Mouse (Mus musculus): ENCODE measurements around the gene Tnik.
A peak's percentile ranks its signal among the peaks of the same experiment; 100 is the strongest.

Gene Tnik

DNA sequence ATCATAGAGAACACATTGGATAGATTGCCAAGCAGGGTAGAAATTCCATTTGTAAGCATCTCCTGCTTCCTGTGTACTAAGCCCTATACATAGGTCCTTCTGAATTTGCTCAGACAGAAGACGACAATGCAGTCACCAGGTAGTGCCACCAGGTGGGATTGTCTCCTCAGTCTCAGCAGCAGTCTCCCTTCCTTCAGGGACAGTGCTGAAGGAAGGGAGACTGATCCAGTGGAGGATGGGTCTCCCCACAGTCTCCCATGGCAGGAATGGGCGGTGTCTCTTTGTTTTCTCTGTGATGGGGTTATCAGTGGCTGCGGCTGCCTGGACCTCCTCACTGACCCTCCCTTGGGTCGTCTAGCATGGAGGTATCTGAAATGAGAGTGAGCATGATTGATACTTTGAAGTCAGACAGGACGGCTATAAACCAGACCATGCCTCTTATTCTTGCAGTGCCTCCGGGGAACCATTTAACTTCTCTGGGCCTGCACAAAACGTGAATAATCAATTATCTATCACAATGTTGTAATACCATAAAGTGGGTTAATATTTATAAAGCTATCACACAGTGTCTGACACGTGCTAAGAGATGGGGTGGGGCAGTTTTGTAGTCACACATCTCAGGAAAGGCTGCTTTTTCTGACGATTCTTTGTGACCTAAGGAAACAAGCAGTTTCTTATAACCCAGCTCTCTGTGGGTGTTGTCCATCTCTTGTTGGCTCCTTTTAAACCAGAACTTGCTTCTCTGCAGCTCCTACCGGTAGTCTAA lies 285.1 kb downstream of the Tnik start:
- DNase-seq (ENCODE audit: low spot score): no peak

DNA sequence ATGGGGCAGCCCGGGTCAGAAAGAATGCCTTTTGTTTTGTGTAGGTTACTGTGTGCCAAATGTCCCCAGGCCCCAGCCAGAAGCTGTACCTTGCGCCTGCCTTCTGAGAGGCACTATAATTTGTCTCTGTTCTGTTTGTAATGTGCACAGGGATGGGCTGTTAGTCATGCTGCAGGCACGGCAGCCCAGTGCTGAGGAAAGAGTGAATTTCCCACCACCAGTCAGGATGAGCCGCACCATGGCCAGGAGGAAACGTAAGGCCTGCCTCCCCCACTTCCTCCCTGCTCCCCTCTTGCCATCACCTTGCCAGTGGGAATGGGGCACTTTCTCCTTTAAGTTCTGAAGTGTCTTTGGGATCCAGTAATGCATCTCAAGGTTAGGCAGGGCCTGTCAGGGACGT lies 286.4 kb downstream of the Tnik start:
- DNase-seq (ENCODE audit: low spot score): peak; percentile 26

DNA sequence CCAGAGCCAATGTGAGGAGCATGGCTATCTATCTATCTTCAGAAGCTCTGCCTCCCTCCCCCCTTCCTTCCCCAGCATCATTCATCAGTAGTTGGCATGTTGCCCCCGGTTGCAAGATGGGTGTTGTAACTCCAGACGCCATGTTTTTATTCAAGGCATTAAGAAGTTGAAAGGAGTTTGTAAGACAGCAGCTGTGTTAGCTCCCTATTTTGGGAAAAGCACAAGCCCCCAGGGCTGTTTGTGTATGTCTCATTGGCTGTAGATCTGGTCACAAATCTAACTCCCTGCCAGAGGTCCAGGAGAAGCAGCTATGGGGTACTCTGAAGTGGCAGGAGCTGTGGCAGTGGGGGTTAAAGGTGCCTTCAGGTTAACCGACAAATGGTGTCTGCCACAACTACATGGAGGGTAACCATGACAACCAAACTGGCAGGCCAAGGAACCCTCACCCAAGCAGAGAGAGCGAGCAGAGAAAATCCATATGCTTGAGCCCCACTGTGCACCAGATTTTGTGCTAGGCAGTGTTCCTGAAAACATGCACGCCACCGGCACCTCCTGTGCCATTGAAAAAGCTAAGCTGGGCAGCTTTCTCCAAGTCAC lies 287.6 kb downstream of the Tnik start:
- DNase-seq (ENCODE audit: low spot score): no peak

DNA sequence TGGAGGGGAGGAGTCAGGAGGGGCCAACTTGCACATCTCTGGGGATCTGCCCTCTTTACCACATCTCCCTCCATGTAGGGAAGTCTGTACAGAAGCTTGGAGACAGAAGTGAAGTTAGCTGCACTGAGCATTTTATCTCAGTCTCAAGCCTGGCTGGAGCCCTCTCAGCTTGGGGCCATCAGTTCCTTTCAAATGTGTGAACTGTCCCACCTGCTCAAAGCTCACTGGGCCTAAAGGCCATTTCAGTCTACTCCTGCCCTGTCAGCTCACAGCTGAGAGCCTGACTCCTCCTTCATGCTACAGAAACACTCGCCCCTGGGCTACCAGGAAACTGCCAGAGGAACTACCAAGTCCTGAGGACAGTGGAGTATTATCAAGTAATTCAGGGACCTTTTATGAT lies 288.7 kb downstream of the Tnik start:
- no peak for DNase-seq (ENCODE audit: low spot score)

DNA sequence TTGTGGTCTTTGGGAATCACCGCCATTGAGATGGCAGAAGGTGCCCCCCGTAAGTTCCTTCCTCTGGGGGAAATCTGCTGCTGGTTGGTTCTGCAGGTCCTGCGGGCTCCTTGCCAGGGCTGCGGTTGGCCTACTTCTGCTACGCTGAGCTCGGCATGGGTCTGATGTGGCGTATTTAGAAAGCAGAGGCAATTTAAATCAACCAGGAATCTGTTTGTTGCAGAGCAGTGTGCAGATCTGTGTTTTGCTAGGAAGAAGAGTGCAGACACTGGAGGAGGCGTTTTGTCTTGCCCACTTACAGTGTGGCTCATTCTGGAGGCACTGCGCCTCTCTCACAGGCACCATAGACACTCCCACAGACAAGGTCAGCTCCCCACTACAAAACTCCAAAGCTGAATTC lies 291.9 kb downstream of the Tnik start:
- no peak for DNase-seq (ENCODE audit: low spot score)

- DNase-seq (ENCODE audit: low spot score): no peak
Observed at GRCm38 (mm10) chr3:28555795-28556570, 293.0 kb downstream of the Tnik start.

GRCm38 (mm10) chr3:28558328-28558871 lies 295.4 kb downstream of the Tnik start:
- peak; percentile 8 for DNase-seq (ENCODE audit: low spot score)

- no peak for DNase-seq (ENCODE audit: low spot score)
Observed at GRCm38 (mm10) chr3:28561408-28561807, 298.4 kb downstream of the Tnik start.

DNA sequence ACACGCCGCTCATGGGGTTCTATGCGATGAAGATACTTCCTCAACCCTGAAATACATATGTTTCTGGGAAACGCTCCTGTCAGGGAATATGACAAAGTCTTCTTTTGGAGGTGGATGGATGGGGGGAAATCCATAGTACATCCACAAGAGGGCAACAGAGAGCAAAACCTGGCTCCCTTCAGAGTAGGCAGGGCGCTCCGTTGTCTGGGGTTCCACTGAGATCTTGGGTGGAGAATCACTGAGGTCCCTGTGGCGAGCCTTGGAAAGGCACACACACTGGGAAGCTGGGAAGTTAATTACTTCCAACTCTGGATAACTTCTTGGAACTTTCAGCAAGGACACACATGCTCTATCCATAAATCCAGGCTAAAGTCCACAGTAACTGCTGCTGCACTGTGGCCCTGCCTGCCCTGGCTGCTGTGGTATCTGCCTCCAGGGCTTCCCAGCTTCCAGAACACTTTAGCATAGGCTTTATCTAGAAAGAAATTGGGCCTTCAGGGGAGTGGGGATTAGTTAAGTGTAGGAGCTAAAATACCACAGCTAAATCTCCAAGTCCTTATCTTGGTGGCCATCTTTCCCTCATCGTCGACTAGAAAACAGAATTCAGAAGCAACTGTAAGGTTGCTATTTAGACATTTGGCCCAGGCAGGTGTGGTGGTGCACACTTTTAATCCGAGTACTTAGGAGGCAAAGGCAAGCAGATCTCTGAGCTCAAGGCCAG lies 299.8 kb downstream of the Tnik start:
- DNase-seq (ENCODE audit: low spot score): peak; percentile 20

- no peak for DNase-seq (ENCODE audit: low spot score)
Observed at GRCm38 (mm10) chr3:28564370-28565357, 301.6 kb downstream of the Tnik start.

DNA sequence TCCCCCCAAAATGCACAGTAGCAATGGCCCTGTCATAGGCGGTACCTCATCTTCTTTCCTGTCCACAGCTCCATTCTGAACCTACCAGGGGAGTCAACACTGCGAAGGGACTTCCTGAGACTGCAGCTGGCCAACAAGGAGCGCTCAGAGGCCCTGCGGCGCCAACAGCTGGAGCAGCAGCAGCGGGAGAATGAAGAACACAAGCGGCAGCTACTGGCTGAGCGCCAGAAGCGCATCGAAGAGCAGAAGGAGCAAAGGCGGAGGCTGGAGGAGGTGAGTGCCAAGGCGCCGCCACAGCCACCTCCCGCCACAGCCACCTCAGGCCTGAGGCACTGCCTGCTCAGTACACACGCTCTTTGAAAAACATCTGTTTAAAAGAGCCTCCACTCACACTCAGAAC lies 314.3 kb downstream of the Tnik start:
- DNase-seq (ENCODE audit: low spot score): peak; percentile 26

DNA sequence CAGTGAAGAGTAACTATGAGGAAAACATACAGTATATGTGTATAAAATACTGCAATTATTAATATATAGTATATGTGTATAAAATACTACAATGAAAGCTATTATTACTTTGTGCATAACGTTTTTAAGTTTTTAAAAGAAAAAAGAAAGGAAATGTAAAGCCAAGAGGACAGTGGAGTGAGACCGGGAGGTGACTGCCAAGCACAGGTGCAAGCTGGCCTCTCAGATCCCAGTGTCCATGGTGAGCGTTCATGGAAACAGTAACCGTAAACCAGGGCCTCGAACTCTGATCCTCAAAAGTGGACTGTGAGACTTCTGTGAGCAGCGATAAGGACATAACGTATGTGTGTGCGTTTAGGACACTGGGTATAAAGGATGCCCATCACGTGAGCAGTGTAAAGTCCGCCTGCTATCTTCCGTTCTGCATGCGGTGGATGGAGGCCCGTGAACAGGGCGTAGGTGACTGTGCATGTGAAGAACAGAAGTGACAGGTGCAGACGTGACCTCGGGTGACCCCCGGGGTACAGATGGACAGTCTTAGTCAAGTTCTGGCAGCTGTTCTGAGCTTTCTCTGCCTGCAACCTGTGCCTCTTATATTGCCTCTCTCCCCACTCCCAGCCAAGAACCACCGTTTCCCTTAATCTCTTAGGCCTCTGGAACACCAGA lies 316.1 kb downstream of the Tnik start:
- no peak for DNase-seq (ENCODE audit: low spot score)

DNA sequence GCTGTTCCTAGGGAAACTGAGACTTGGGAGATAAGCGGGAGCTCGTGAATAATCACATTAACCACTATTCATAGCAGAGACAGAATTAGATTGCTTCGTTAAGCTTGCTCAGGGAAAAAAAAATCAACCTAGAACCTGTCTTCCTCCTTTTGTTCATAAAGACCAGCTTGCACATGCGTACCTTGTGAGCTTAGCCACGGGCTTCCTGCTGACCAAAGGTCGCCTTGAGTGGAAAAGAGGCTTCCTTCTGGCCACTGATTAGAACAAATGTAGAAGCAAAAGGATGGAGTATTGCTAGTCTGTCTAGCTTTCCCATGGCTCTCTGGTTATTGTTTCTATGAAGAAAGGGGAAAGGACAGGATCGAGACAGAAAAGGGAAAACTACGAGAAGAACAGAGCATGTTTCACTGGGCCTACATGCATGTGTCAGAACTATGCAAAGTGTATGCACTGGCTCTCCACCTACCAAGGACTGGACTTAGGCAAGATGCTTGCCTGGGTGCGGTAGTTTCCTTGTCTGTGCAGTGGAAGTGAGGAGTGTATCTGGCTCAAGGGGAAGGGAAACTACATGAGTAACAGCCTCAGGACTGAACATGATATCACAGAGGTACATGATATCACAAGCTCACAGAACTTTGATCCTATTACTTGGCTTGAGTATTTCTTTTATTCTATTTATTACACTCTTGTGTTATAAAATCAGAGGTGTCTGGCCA lies 322.9 kb downstream of the Tnik start:
- no peak for DNase-seq (ENCODE audit: low spot score)

- no peak for DNase-seq (ENCODE audit: low spot score)
Observed at GRCm38 (mm10) chr3:28587808-28588207, 324.8 kb downstream of the Tnik start.

DNA sequence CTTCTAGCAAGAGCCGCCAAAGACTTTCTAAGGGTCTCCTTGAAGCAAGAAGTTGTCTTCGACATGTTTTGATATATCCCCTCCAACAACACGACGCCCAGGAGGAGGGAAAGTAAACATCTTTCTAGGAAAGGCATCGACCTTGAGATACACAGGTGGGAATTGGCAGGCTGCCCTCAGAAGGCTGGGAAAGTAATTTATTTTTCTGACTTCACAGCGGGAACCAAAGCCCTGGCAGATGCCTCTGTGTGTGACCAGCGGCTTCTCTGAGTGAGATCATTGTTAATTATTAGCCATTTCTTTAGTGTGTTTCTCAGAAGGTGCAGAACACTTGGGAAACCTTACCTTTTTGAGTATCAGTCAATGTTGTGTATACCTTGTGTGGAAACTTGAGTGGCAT lies 328.3 kb downstream of the Tnik start:
- no peak for DNase-seq (ENCODE audit: low spot score)

GRCm38 (mm10) chr3:28593922-28594321 lies 330.9 kb downstream of the Tnik start:
- DNase-seq (ENCODE audit: low spot score): no peak

DNA sequence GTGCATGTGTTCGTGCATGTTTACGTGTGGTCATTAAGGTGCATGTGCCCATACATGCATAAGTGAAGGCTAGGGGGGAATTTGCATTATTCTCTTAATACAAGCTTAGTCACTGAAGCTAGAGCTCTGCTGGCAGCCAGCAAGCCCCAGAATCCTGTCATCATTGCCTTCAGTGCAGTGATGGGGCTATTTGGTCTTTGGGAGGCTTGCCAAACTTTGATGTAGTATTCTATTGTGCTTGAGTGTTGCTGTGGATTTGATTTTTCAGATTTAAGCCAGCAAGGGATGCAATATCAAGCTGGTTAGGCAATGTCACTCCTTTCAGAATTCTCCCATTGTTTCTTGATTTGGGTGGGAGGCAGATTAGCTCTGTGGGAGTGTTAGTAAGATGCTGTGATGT lies 336.5 kb downstream of the Tnik start:
- no peak for DNase-seq (ENCODE audit: low spot score)

DNA sequence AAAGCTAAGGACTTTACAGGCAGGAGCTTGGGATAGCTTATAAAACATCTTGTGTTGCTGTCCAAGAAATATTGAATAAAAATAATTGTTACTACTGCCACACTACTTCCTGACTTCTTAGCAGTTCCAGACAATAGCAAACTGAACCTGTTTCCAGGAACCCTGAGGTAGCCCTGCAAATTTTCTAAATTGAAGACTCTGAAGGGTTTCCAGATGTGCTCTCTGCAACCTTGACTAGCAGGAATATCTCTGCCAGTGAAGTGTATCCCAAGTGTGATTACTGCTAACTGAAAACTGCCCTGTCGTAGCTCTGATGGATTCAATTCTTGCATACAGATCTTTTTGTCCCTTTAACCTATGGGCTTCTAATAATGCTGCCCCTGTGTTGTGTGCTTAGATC lies 343.7 kb downstream of the Tnik start:
- DNase-seq (ENCODE audit: low spot score): no peak

- DNase-seq (ENCODE audit: low spot score): no peak
Observed at GRCm38 (mm10) chr3:28612330-28612729, 349.3 kb downstream of the Tnik start.

GRCm38 (mm10) chr3:28616386-28616785 lies 353.4 kb downstream of the Tnik start:
- DNase-seq (ENCODE audit: low spot score): no peak

Measured in urinary bladder, postnatal 14 days (tissue).